Mouse (Mus musculus) thymus, adult 2 months (tissue): ENCODE results near the gene Galnt10. TPM values are rescaled to one million over a fixed set of nuclear protein-coding genes. Genes with fewer than 3 reads are reported as not detected.

Experiments used
- DNase-seq: peaks from one replicate; pipeline ENCODE4 v3.0.0; 2021
- H3K27ac ChIP-seq: fragments of 200-500 bp; 2 replicates; pipeline ENCODE4 v1.5.1; 2012; ENCODE audit warnings: low read length, control low read depth; ENCODE audit not compliant: control insufficient read depth, insufficient read depth
- H3K27me3 ChIP-seq: fragments of 200-500 bp; 2 replicates; pipeline ENCODE4 v1.6.1; 2012; ENCODE audit warnings: mild to moderate bottlenecking, low read length, moderate library complexity, mixed read lengths; ENCODE audit not compliant: control insufficient read depth, insufficient read depth
- H3K36me3 ChIP-seq: fragments of 200-500 bp; 2 replicates; pipeline ENCODE4 v1.6.1; 2012; ENCODE audit warnings: mild to moderate bottlenecking, low read length, moderate library complexity; ENCODE audit not compliant: control insufficient read depth, insufficient read depth
- H3K4me1 ChIP-seq: fragments of 200-500 bp; replicated peaks from 2 replicates; pipeline ENCODE4 v1.6.1; 2012; ENCODE audit warnings: low read length; ENCODE audit not compliant: control insufficient read depth, insufficient read depth
- H3K4me3 ChIP-seq: fragments of 200-500 bp; 2 replicates; pipeline ENCODE4 v1.5.1; 2012; ENCODE audit warnings: mild to moderate bottlenecking, low read length, control low read depth, moderate library complexity; ENCODE audit not compliant: control insufficient read depth, insufficient read depth
- CTCF ChIP-seq: fragments of 200-500 bp; IDR thresholded peaks from 2 replicates; pipeline ENCODE4 v1.5.1; 2012; ENCODE audit warnings: mild to moderate bottlenecking, control low read depth, low read length, moderate library complexity, borderline replicate concordance; ENCODE audit not compliant: control insufficient read depth, poor library complexity, insufficient read depth; ENCODE audit errors: extremely low read depth
- POLR2A ChIP-seq: fragments of 200-500 bp; IDR thresholded peaks from 2 replicates; pipeline ENCODE4 v1.6.1; 2012; ENCODE audit warnings: mild to moderate bottlenecking, low read length, control low read depth, moderate library complexity; ENCODE audit not compliant: control insufficient read depth, poor library complexity, insufficient read depth; ENCODE audit errors: extremely low read depth
- WGBS: fragments of 180-500 bp; shearing (Covaris S2); methylation state at CpG from one replicate; pipeline ENCODE4 v1.1.7; 2018; 5-methylcytosine and 5-hydroxymethylcytosine counted together
- polyA plus RNA-seq: library from polyadenylated mRNA; depleted of rRNA; stranded (reverse); fragments of >200 nt; gene quantifications from 2 replicates; pipeline ENCODE4 v1.2.3, GENCODE M21; 2012

Galnt10 gene
- polyA plus RNA-seq, 1 experiment = 28.0 TPM

- Histone ChIP-seq H3K36me3 (peaks cover 14% of the 10 kb centered on the region), H3K4me3 (no peak overlapping the region), H3K27me3 (no peaks in the 10 kb centered on the region), H3K4me1 (no peaks in the 10 kb centered on the region), H3K27ac (no peak overlapping the region)
- 91% methylated on average over 6 of the region's 6 CpGs for WGBS
- TF ChIP-seq POLR2A (no peak), CTCF (no peak)
- no peak for DNase-seq
Observed at GRCm38 (mm10) chr11:57775868-57776267, 130.6 kb downstream of the Galnt10 start.

- TF ChIP-seq POLR2A (no peak), CTCF (no peak)
- no peak overlapping the region for H3K4me3 ChIP-seq
- no peak for DNase-seq
- WGBS = 90% methylated on average over 3 of the region's 3 CpGs
- no peak overlapping the region for H3K27ac ChIP-seq
- H3K27me3 ChIP-seq = no peaks in the 10 kb centered on the region
- H3K4me1 ChIP-seq = no peaks in the 10 kb centered on the region
- H3K36me3 ChIP-seq = peaks cover 15% of the 10 kb centered on the region
Observed at GRCm38 (mm10) chr11:57776546-57776945, 131.3 kb downstream of the Galnt10 start.

DNA sequence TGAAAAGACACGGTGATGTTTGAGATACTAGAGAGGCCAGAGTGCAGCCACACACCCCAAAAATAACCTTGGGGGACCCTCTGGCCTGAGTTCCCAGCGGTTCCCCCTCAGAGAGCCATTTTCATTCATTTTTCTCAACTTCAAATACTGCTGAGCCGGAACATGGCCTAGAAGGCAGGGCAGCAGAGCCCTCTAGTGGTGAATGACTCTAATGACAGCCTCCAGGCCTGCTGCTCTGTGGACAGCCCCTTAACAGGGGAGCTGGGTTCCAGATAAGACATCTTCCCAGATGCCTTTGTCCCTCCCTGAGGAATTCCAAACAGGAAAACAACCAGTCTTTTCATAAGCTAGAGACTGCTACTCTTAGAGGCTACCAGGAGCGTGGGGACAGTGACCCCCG, 133.1 kb downstream of the Galnt10 start:
- H3K36me3 ChIP-seq = peaks cover 6% of the 10 kb centered on the region; the same call in 1 of the 2 replicates
- no peak overlapping the region for H3K27ac ChIP-seq
- peak; percentile 80; the same call in 1 of the 2 replicates for TF ChIP-seq CTCF
- no peak for TF ChIP-seq POLR2A
- WGBS = 44% methylated on average over 5 of the region's 5 CpGs
- no peak overlapping the region for H3K4me3 ChIP-seq
- no peaks in the 10 kb centered on the region for H3K4me1 ChIP-seq
- DNase-seq = peak; percentile 51
- no peaks in the 10 kb centered on the region for H3K27me3 ChIP-seq

- Histone ChIP-seq H3K27me3 (no peaks in the 10 kb centered on the region), H3K4me3 (no peak overlapping the region), H3K27ac (no peak overlapping the region), H3K4me1 (no peaks in the 10 kb centered on the region), H3K36me3 (peaks cover 11% of the 10 kb centered on the region; the same call in 1 of the 2 replicates)
- no peak for TF ChIP-seq CTCF
- no peak for TF ChIP-seq POLR2A
- 95% methylated on average over 14 of the region's 14 CpGs for WGBS
- no peak for DNase-seq
Observed at GRCm38 (mm10) chr11:57779824-57780223, 134.6 kb downstream of the Galnt10 start.

DNA sequence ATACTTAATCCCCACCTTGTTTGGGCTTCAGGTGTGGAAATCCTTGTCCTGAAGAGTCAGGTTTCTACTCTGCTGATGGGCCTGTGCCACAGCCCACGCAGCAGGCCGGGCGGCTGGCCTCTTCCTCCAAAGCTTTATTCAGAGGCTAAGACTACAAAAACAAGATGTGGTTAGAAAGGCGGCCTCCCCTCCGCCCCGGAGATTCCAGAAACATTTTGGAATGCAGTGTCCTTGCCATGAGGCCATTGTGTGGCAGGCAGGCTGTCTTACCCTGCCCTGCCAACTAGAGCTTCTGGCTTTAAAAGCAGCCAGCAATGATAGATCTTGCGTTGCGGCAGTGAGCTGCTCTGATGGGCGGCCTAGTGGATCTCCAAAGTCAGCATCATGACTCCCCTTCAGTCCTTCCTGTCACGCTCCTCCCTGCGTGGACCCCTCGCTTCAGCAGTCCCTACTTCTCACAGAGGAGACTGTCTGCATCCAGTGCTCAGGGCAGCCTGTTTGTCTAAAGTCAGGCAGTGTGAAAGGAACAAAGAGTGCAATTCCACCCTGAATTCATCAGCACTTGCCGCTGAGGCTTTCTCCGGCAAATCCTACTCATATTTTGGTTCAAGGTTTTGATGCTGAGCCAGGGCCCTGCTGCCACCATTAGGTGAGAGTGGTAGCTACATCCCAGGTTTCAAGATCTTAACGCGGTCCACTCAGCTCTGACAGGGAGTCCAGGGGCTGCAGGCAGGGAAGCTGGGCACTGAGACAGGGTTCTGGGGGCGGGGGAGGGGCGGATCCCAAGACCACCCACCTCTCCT, 141.6 kb downstream of the Galnt10 start:
- Histone ChIP-seq H3K27ac (no peak overlapping the region), H3K4me3 (no peak overlapping the region), H3K4me1 (0 out of 2 replicates have a peak, but pooled peaks cover 2% of the 10 kb centered on the region), H3K36me3 (peaks cover 5% of the 10 kb centered on the region), H3K27me3 (no peaks in the 10 kb centered on the region)
- TF ChIP-seq POLR2A = no peak
- TF ChIP-seq CTCF = no peak
- DNase-seq = no peak
- WGBS = 90% methylated on average over 18 of the region's 18 CpGs

GRCm38 (mm10) chr11:57787913-57788312, 142.7 kb downstream of the Galnt10 start:
- TF ChIP-seq POLR2A (no peak), CTCF (no peak)
- Histone ChIP-seq H3K36me3 (peaks cover 5% of the 10 kb centered on the region), H3K4me1 (0 out of 2 replicates have a peak, but pooled peaks cover 2% of the 10 kb centered on the region), H3K27me3 (no peaks in the 10 kb centered on the region), H3K27ac (no peak overlapping the region), H3K4me3 (no peak overlapping the region)
- 27% methylated on average over 3 of the region's 3 CpGs for WGBS
- DNase-seq = peak; percentile 74
